Mouse (Mus musculus): Measurements from ENCODE around the gene Acrbp. TPM values are rescaled to one million over a fixed set of nuclear protein-coding genes. Genes with fewer than 3 reads are reported as not detected.

Gene Acrbp
- polyA plus RNA-seq, 1 experiment, result 1.4 TPM

GRCm38 (mm10) chr6:125112553-125112952 is 63.1 kb downstream of the Acrbp start:
- TF ChIP-seq CEBPB (IDR thresholded peaks at IDR 0.05; ENCODE audit: insufficient read depth, poor library complexity, severe bottlenecking), result no peak
- peak; percentile 17 for TF ChIP-seq POLR2A (IDR thresholded peaks at IDR 0.05; ENCODE audit: insufficient read length, low read depth)
- no peak overlapping the region for H3K4me2 ChIP-seq (ENCODE audit: low read depth)
- peaks cover 83% of the 10 kb centered on the region for H3K36me3 ChIP-seq (ENCODE audit: control insufficient read depth, insufficient read depth)
- no peak overlapping the region for H3ac ChIP-seq (ENCODE audit: control insufficient read depth, insufficient read length)
- no peaks in the 10 kb centered on the region for H3K27me3 ChIP-seq (ENCODE audit: control insufficient read depth, insufficient read depth, insufficient read length)
- no peak overlapping the region for H3K4me3 ChIP-seq
- H3K79me2 ChIP-seq (ENCODE audit: control insufficient read depth, insufficient read depth), result no peaks in the 10 kb centered on the region

Other genes starting within 250 kb of the Acrbp start
- 41.2 TPM for gene Spsb2, start 241.0 kb upstream of the Acrbp start, polyA plus RNA-seq (2012; fragmentation: generic; extraction: Trizol)
- gene Tpi1, start 235.4 kb upstream of the Acrbp start, polyA plus RNA-seq (2012; fragmentation: generic; extraction: Trizol), result 1,480 TPM
- 123 TPM for gene Usp5, start 220.2 kb upstream of the Acrbp start, polyA plus RNA-seq (2012; fragmentation: generic; extraction: Trizol)
- 28.8 TPM for gene Cdca3, start 220.1 kb upstream of the Acrbp start, polyA plus RNA-seq (2012; fragmentation: generic; extraction: Trizol)
- 0.11 TPM for gene Gnb3, start 209.4 kb upstream of the Acrbp start, polyA plus RNA-seq (2012; fragmentation: generic; extraction: Trizol)
- 1.1 TPM for gene P3h3, start 191.9 kb upstream of the Acrbp start, polyA plus RNA-seq (2012; fragmentation: generic; extraction: Trizol)
- gene Gpr162, start 185.7 kb upstream of the Acrbp start, polyA plus RNA-seq (2012; fragmentation: generic; extraction: Trizol), result 0.02 TPM
- not detected for gene Cd4, start 161.5 kb upstream of the Acrbp start, polyA plus RNA-seq (2012; fragmentation: generic; extraction: Trizol)
- gene Lag3, start 138.0 kb upstream of the Acrbp start, polyA plus RNA-seq (2012; fragmentation: generic; extraction: Trizol), result 0.41 TPM
- gene Ptms, start 129.6 kb upstream of the Acrbp start, polyA plus RNA-seq (2012; fragmentation: generic; extraction: Trizol), result 1,462 TPM
- gene Mlf2, start 118.3 kb upstream of the Acrbp start, polyA plus RNA-seq (2012; fragmentation: generic; extraction: Trizol), result 384 TPM
- 142 TPM for gene Cops7a, start 84.2 kb upstream of the Acrbp start, polyA plus RNA-seq (2012; fragmentation: generic; extraction: Trizol)
- 1.1 TPM for gene Pianp, start 53.0 kb upstream of the Acrbp start, polyA plus RNA-seq (2012; fragmentation: generic; extraction: Trizol)
- 20.8 TPM for gene Zfp384, start 40.5 kb upstream of the Acrbp start, polyA plus RNA-seq (2012; fragmentation: generic; extraction: Trizol)
- gene Ing4, start 9.9 kb upstream of the Acrbp start, polyA plus RNA-seq (2012; fragmentation: generic; extraction: Trizol), result 31.2 TPM
- not detected for gene Lpar5, start 18.2 kb downstream of the Acrbp start, polyA plus RNA-seq (2012; fragmentation: generic; extraction: Trizol)
- gene Chd4, start 46.3 kb downstream of the Acrbp start, polyA plus RNA-seq (2012; fragmentation: generic; extraction: Trizol), result 133 TPM
- gene Nop2, start 82.2 kb downstream of the Acrbp start, polyA plus RNA-seq (2012; fragmentation: generic; extraction: Trizol), result 55.4 TPM
- 244 TPM for gene Iffo1, start 95.6 kb downstream of the Acrbp start, polyA plus RNA-seq (2012; fragmentation: generic; extraction: Trizol)
- 9,871 TPM for gene Gapdh, start 116.8 kb downstream of the Acrbp start, polyA plus RNA-seq (2012; fragmentation: generic; extraction: Trizol)
- gene Ncapd2, start 142.0 kb downstream of the Acrbp start, polyA plus RNA-seq (2012; fragmentation: generic; extraction: Trizol), result 34.7 TPM
- gene Mrpl51, start 142.1 kb downstream of the Acrbp start, polyA plus RNA-seq (2012; fragmentation: generic; extraction: Trizol), result 132 TPM
- 6.5 TPM for gene Vamp1, start 165.9 kb downstream of the Acrbp start, polyA plus RNA-seq (2012; fragmentation: generic; extraction: Trizol)
- 6.5 TPM for gene Tapbpl, start 182.2 kb downstream of the Acrbp start, polyA plus RNA-seq (2012; fragmentation: generic; extraction: Trizol)
- gene Cd27, start 187.3 kb downstream of the Acrbp start, polyA plus RNA-seq (2012; fragmentation: generic; extraction: Trizol), result 1.5 TPM
- gene Tuba3a, start 236.4 kb downstream of the Acrbp start, polyA plus RNA-seq (2012; fragmentation: generic; extraction: Trizol), result not detected

All from myocyte (in vitro differentiated cells).